Mouse (Mus musculus) cerebellum, adult 2 months (tissue): ENCODE measurements around the gene Stk38l.
"Not testable (repeated sequence)": the region's sequence is repeated elsewhere in the genome, so short reads cannot be mapped to it uniquely, and the experiment has no call there.

Source experiments
- CTCF ChIP-seq: fragments of 200-500 bp; IDR thresholded peaks from 2 replicates; pipeline ENCODE4 v1.5.1; 2011; ENCODE audit warnings: low read depth, mild to moderate bottlenecking, control low read depth, low read length, moderate library complexity, borderline replicate concordance; ENCODE audit not compliant: insufficient read depth
- POLR2A ChIP-seq: fragments of 200-500 bp; IDR thresholded peaks from 2 replicates; pipeline ENCODE4 v1.6.1; 2011; ENCODE audit warnings: low read length, control low read depth, borderline replicate concordance; ENCODE audit not compliant: insufficient read depth

- not testable (repeated sequence) for TF ChIP-seq POLR2A, CTCF
Observed at GRCm38 (mm10) chr6:146744266-146744665, 19.5 kb downstream of the Stk38l start.
